Mouse (Mus musculus): ENCODE results near the gene Thsd4. TPM values are rescaled to one million over a fixed set of nuclear protein-coding genes. Genes with fewer than 3 reads are reported as not detected.

The Thsd4 gene
- total and polyA plus RNA-seq, 2 experiments from 2014 or later = 4.9 to 15.3 TPM

GRCm38 (mm10) chr9:60373161-60373737, 148.6 kb downstream of the Thsd4 start:
- DNase-seq (ENCODE audit: low spot score) = no peak
- WGBS = 57% methylated on average over 4 of the region's 4 CpGs
- no peak for TF ChIP-seq CTCF (IDR thresholded peaks at IDR 0.05; ENCODE audit: low read depth)
- no peaks in the 10 kb centered on the region for H3K27me3 ChIP-seq (ENCODE audit: insufficient read depth, low read length)
- no peak overlapping the region for H3K9ac ChIP-seq (replicated peaks; ENCODE audit: low read length)
- no peaks in the 10 kb centered on the region for H3K4me1 ChIP-seq (ENCODE audit: insufficient read depth, low read length)
- H3K4me2 ChIP-seq (ENCODE audit: low read depth, low read length) = no peak overlapping the region
- H3K9me3 ChIP-seq (ENCODE audit: low read length) = no peaks in the 10 kb centered on the region
- no peak overlapping the region for H3K27ac ChIP-seq
- ATAC-seq = no peak
- H3K36me3 ChIP-seq (ENCODE audit: insufficient read depth, low read length) = no peaks in the 10 kb centered on the region
- H3K4me3 ChIP-seq (ENCODE audit: low read length) = no peak overlapping the region

GRCm38 (mm10) chr9:60368516-60368915, 153.3 kb downstream of the Thsd4 start:
- Histone ChIP-seq H3K9ac (replicated peaks; ENCODE audit: low read length) (no peak overlapping the region), H3K36me3 (ENCODE audit: insufficient read depth, low read length) (no peaks in the 10 kb centered on the region), H3K4me1 (ENCODE audit: insufficient read depth, low read length) (no peaks in the 10 kb centered on the region), H3K9me3 (ENCODE audit: low read length) (no peaks in the 10 kb centered on the region), H3K4me3 (ENCODE audit: low read length) (no peak overlapping the region), H3K27me3 (ENCODE audit: insufficient read depth, low read length) (no peaks in the 10 kb centered on the region), H3K4me2 (ENCODE audit: low read depth, low read length) (no peak overlapping the region), H3K27ac (no peak overlapping the region)
- ATAC-seq (no peak), DNase-seq (ENCODE audit: low spot score) (no peak)
- 72% methylated on average over 9 of the region's 9 CpGs for WGBS
- TF ChIP-seq CTCF (IDR thresholded peaks at IDR 0.05; ENCODE audit: low read depth) = no peak

GRCm38 (mm10) chr9:60367617-60368305, 154.1 kb downstream of the Thsd4 start:
- no peak for ATAC-seq
- no peaks in the 10 kb centered on the region for H3K4me1 ChIP-seq (ENCODE audit: insufficient read depth, low read length)
- H3K36me3 ChIP-seq (ENCODE audit: insufficient read depth, low read length) = no peaks in the 10 kb centered on the region
- no peaks in the 10 kb centered on the region for H3K27me3 ChIP-seq (ENCODE audit: insufficient read depth, low read length)
- no peak overlapping the region for H3K4me3 ChIP-seq (ENCODE audit: low read length)
- 86% methylated on average over 10 of the region's 10 CpGs for WGBS
- no peak for TF ChIP-seq CTCF (IDR thresholded peaks at IDR 0.05; ENCODE audit: low read depth)
- no peak overlapping the region for H3K9ac ChIP-seq (replicated peaks; ENCODE audit: low read length)
- no peaks in the 10 kb centered on the region for H3K9me3 ChIP-seq (ENCODE audit: low read length)
- no peak overlapping the region for H3K27ac ChIP-seq
- H3K4me2 ChIP-seq (ENCODE audit: low read depth, low read length) = no peak overlapping the region
- DNase-seq (ENCODE audit: low spot score) = no peak

GRCm38 (mm10) chr9:60364166-60364781, 157.6 kb downstream of the Thsd4 start:
- H3K27me3 ChIP-seq (ENCODE audit: insufficient read depth, low read length) = no peaks in the 10 kb centered on the region
- H3K9me3 ChIP-seq (ENCODE audit: low read length) = no peaks in the 10 kb centered on the region
- no peak for DNase-seq (ENCODE audit: low spot score)
- WGBS = 66% methylated on average over 14 of the region's 14 CpGs
- H3K9ac ChIP-seq (replicated peaks; ENCODE audit: low read length) = no peak overlapping the region
- H3K4me2 ChIP-seq (ENCODE audit: low read depth, low read length) = no peak overlapping the region
- H3K27ac ChIP-seq = no peak overlapping the region
- H3K4me3 ChIP-seq (ENCODE audit: low read length) = no peak overlapping the region
- no peak for TF ChIP-seq CTCF (IDR thresholded peaks at IDR 0.05; ENCODE audit: low read depth)
- no peaks in the 10 kb centered on the region for H3K4me1 ChIP-seq (ENCODE audit: insufficient read depth, low read length)
- no peak for ATAC-seq
- no peaks in the 10 kb centered on the region for H3K36me3 ChIP-seq (ENCODE audit: insufficient read depth, low read length)

GRCm38 (mm10) chr9:60352351-60352750, 169.5 kb downstream of the Thsd4 start:
- DNase-seq (ENCODE audit: low spot score) (no peak), ATAC-seq (no peak)
- WGBS = 82% methylated on average over 4 of the region's 4 CpGs
- TF ChIP-seq CTCF (IDR thresholded peaks at IDR 0.05; ENCODE audit: low read depth) = no peak
- no peaks in the 10 kb centered on the region for H3K27me3 ChIP-seq (ENCODE audit: insufficient read depth, low read length)
- H3K4me1 ChIP-seq (ENCODE audit: insufficient read depth, low read length) = no peaks in the 10 kb centered on the region
- H3K9ac ChIP-seq (replicated peaks; ENCODE audit: low read length) = no peak overlapping the region
- H3K4me2 ChIP-seq (ENCODE audit: low read depth, low read length) = no peak overlapping the region
- no peak overlapping the region for H3K27ac ChIP-seq
- no peaks in the 10 kb centered on the region for H3K36me3 ChIP-seq (ENCODE audit: insufficient read depth, low read length)
- no peaks in the 10 kb centered on the region for H3K9me3 ChIP-seq (ENCODE audit: low read length)
- no peak overlapping the region for H3K4me3 ChIP-seq (ENCODE audit: low read length)

- H3K36me3 ChIP-seq (ENCODE audit: insufficient read depth, low read length) = no peaks in the 10 kb centered on the region
- H3K4me1 ChIP-seq (ENCODE audit: insufficient read depth, low read length) = no peaks in the 10 kb centered on the region
- H3K9me3 ChIP-seq (ENCODE audit: low read length) = no peaks in the 10 kb centered on the region
- H3K27ac ChIP-seq = no peak overlapping the region
- DNase-seq (ENCODE audit: low spot score) (no peak), ATAC-seq (no peak)
- H3K27me3 ChIP-seq (ENCODE audit: insufficient read depth, low read length) = no peaks in the 10 kb centered on the region
- H3K4me3 ChIP-seq (ENCODE audit: low read length) = no peak overlapping the region
- no peak for TF ChIP-seq CTCF (IDR thresholded peaks at IDR 0.05; ENCODE audit: low read depth)
- H3K9ac ChIP-seq (replicated peaks; ENCODE audit: low read length) = no peak overlapping the region
- H3K4me2 ChIP-seq (ENCODE audit: low read depth, low read length) = no peak overlapping the region
- whole genome bisulfite sequencing = 87% methylated on average over 6 of the region's 6 CpGs
Observed at GRCm38 (mm10) chr9:60351153-60351552, 170.7 kb downstream of the Thsd4 start.

GRCm38 (mm10) chr9:60336147-60336546, 185.7 kb downstream of the Thsd4 start:
- WGBS = 88% methylated on average over 5 of the region's 5 CpGs
- Histone ChIP-seq H3K27ac (no peak overlapping the region), H3K4me2 (ENCODE audit: low read depth, low read length) (no peak overlapping the region), H3K9ac (replicated peaks; ENCODE audit: low read length) (no peak overlapping the region), H3K9me3 (ENCODE audit: low read length) (no peaks in the 10 kb centered on the region), H3K36me3 (ENCODE audit: insufficient read depth, low read length) (no peaks in the 10 kb centered on the region), H3K4me1 (ENCODE audit: insufficient read depth, low read length) (no peaks in the 10 kb centered on the region), H3K4me3 (ENCODE audit: low read length) (no peak overlapping the region), H3K27me3 (ENCODE audit: insufficient read depth, low read length) (no peaks in the 10 kb centered on the region)
- no peak for DNase-seq (ENCODE audit: low spot score)
- no peak for ATAC-seq
- no peak for TF ChIP-seq CTCF (IDR thresholded peaks at IDR 0.05; ENCODE audit: low read depth)

All from hindbrain, postnatal 0 days (tissue).